Mouse (Mus musculus) neural tube, embryonic 12.5 days (tissue): ENCODE measurements around the gene Spink8. TPM values are rescaled to one million over a fixed set of nuclear protein-coding genes. Genes with fewer than 3 reads are reported as not detected.

ENCODE experiments used
- ATAC-seq: fragments of 200-750 bp; cut with Nextera tagmentation; 2 replicates; pipeline ENCODE4 v1.8.0; 2017; ENCODE audit warnings: low read depth, mild to moderate bottlenecking, moderate TSS enrichment, moderate library complexity; ENCODE audit not compliant: low FRiP score
- H3K27ac ChIP-seq: fragments of 300-500 bp; sonication (generic); 2 replicates; pipeline ENCODE4 v1.5.1; 2016
- H3K27me3 ChIP-seq: fragments of 300-500 bp; sonication (generic); replicated peaks from 2 replicates; pipeline ENCODE4 v1.6.1; 2016; ENCODE audit warnings: mild to moderate bottlenecking
- H3K36me3 ChIP-seq: fragments of 300-500 bp; sonication (generic); 2 replicates; pipeline ENCODE4 v1.6.1; 2016; ENCODE audit warnings: mild to moderate bottlenecking
- H3K4me1 ChIP-seq: fragments of 300-500 bp; sonication (generic); 2 replicates; pipeline ENCODE4 v1.6.1; 2016
- H3K4me2 ChIP-seq: fragments of 300-500 bp; sonication (generic); replicated peaks from 2 replicates; pipeline ENCODE4 v1.6.1; 2016; ENCODE audit warnings: mild to moderate bottlenecking
- H3K4me3 ChIP-seq: fragments of 300-500 bp; sonication (generic); 2 replicates; pipeline ENCODE4 v1.5.1; 2016
- H3K9ac ChIP-seq: fragments of 300-500 bp; sonication (generic); 2 replicates; pipeline ENCODE4 v1.6.1; 2016; ENCODE audit warnings: mild to moderate bottlenecking
- H3K9me3 ChIP-seq: fragments of 300-500 bp; sonication (generic); 2 replicates; pipeline ENCODE4 v1.6.1; 2016; ENCODE audit warnings: mild to moderate bottlenecking
- WGBS: fragments of 180-500 bp; shearing (Covaris S2); methylation state at CpG from one replicate; pipeline ENCODE4 v1.1.7; 2016; 5-methylcytosine and 5-hydroxymethylcytosine counted together
- polyA plus RNA-seq: library from polyadenylated mRNA; unstranded; fragments of >200 nt; fragmentation: Nextera tagmentation; extraction: Ambion mirVana; gene quantifications from 2 replicates; pipeline ENCODE4 v1.2.1, GENCODE M21; 2016

Gene Spink8
- polyA plus RNA-seq, 1 experiment from 2014 or later = not detected

- Histone ChIP-seq H3K36me3 (peaks cover 6% of the 10 kb centered on the region; the same call in 1 of the 2 replicates), H3K4me3 (no peak overlapping the region), H3K27me3 (no peaks in the 10 kb centered on the region), H3K4me1 (no peaks in the 10 kb centered on the region), H3K9me3 (no peaks in the 10 kb centered on the region), H3K4me2 (no peak overlapping the region), H3K27ac (no peak overlapping the region), H3K9ac (no peak overlapping the region)
- 75% methylated on average over 5 of the region's 5 CpGs for WGBS
- no peak for ATAC-seq
These were observed 14.1 kb downstream of the Spink8 start for GRCm38 (mm10) chr9:109826181-109826580.

- Histone ChIP-seq H3K9me3 (no peaks in the 10 kb centered on the region), H3K4me2 (peak within 1 kb of the TSS; percentile 76), H3K4me1 (peaks cover 5% of the 10 kb centered on the region), H3K36me3 (peaks cover 19% of the 10 kb centered on the region), H3K27me3 (no peaks in the 10 kb centered on the region), H3K4me3 (peak within 1 kb of the TSS; percentile 60), H3K27ac (no peak within 1 kb of the TSS), H3K9ac (peak within 1 kb of the TSS; percentile 59)
- WGBS = 1% methylated on average over 32 of the region's 32 CpGs
- peak; percentile 96 for ATAC-seq
These were observed 20.5 kb downstream of the Spink8 start, which contains the start of gene Nme6 for GRCm38 (mm10) chr9:109832391-109833087. Nme6 (plus strand) TSS chr9:109832749.

- 8% methylated on average over 6 of the region's 6 CpGs for WGBS
- Histone ChIP-seq H3K4me1 (peaks cover 5% of the 10 kb centered on the region), H3K36me3 (peaks cover 22% of the 10 kb centered on the region), H3K9ac (peak overlapping the region; percentile 59), H3K4me2 (peak overlapping the region; percentile 76), H3K27me3 (no peaks in the 10 kb centered on the region), H3K27ac (no peak overlapping the region), H3K9me3 (no peaks in the 10 kb centered on the region), H3K4me3 (peak overlapping the region; percentile 60)
- ATAC-seq = peak; percentile 67
These were observed 21.0 kb downstream of the Spink8 start for GRCm38 (mm10) chr9:109833088-109833412.

GRCm38 (mm10) chr9:109849312-109849758 lies 37.3 kb downstream of the Spink8 start, which contains the start of gene Camp:
Camp (minus strand) TSS chr9:109849617.
- Histone ChIP-seq H3K27me3 (no peaks in the 10 kb centered on the region), H3K9me3 (no peaks in the 10 kb centered on the region), H3K4me2 (no peak within 1 kb of the TSS), H3K4me1 (no peaks in the 10 kb centered on the region), H3K36me3 (peaks cover 5% of the 10 kb centered on the region), H3K4me3 (no peak within 1 kb of the TSS), H3K27ac (no peak within 1 kb of the TSS), H3K9ac (no peak within 1 kb of the TSS)
- no peak for ATAC-seq
- WGBS = 74% methylated on average over 6 of the region's 6 CpGs

- no peaks in the 10 kb centered on the region for H3K27me3 ChIP-seq
- ATAC-seq = no peak
- no peaks in the 10 kb centered on the region for H3K4me1 ChIP-seq
- no peak overlapping the region for H3K9ac ChIP-seq
- WGBS = 87% methylated on average over 5 of the region's 5 CpGs
- H3K4me3 ChIP-seq = no peak overlapping the region
- peaks cover 5% of the 10 kb centered on the region for H3K36me3 ChIP-seq
- H3K27ac ChIP-seq = no peak overlapping the region
- H3K9me3 ChIP-seq = no peaks in the 10 kb centered on the region
- H3K4me2 ChIP-seq = no peak overlapping the region
These were observed 38.0 kb downstream of the Spink8 start for GRCm38 (mm10) chr9:109850099-109850498.

- WGBS = 85% methylated on average over 2 of the region's 2 CpGs
- Histone ChIP-seq H3K9me3 (no peaks in the 10 kb centered on the region), H3K27me3 (no peaks in the 10 kb centered on the region), H3K36me3 (no peaks in the 10 kb centered on the region), H3K4me3 (no peak overlapping the region), H3K4me2 (no peak overlapping the region), H3K4me1 (no peaks in the 10 kb centered on the region), H3K9ac (no peak overlapping the region), H3K27ac (no peak overlapping the region)
- ATAC-seq = no peak
These were observed 42.3 kb downstream of the Spink8 start for GRCm38 (mm10) chr9:109854341-109854740.

- WGBS = 81% methylated on average over 6 of the region's 6 CpGs
- no peak overlapping the region for H3K4me2 ChIP-seq
- no peak overlapping the region for H3K27ac ChIP-seq
- no peak overlapping the region for H3K9ac ChIP-seq
- no peaks in the 10 kb centered on the region for H3K36me3 ChIP-seq
- no peaks in the 10 kb centered on the region for H3K4me1 ChIP-seq
- ATAC-seq = no peak
- H3K27me3 ChIP-seq = no peaks in the 10 kb centered on the region
- H3K9me3 ChIP-seq = no peaks in the 10 kb centered on the region
- no peak overlapping the region for H3K4me3 ChIP-seq
These were observed 43.9 kb downstream of the Spink8 start for GRCm38 (mm10) chr9:109855947-109856346.

GRCm38 (mm10) chr9:109862397-109863044 lies 50.4 kb downstream of the Spink8 start:
- no peak overlapping the region for H3K4me3 ChIP-seq
- H3K4me2 ChIP-seq = peak overlapping the region; percentile 39
- H3K9ac ChIP-seq = no peak overlapping the region
- no peaks in the 10 kb centered on the region for H3K36me3 ChIP-seq
- no peak overlapping the region for H3K27ac ChIP-seq
- no peaks in the 10 kb centered on the region for H3K4me1 ChIP-seq
- ATAC-seq = peak; percentile 48
- no peaks in the 10 kb centered on the region for H3K9me3 ChIP-seq
- WGBS = 19% methylated on average over 20 of the region's 20 CpGs
- no peaks in the 10 kb centered on the region for H3K27me3 ChIP-seq

- Histone ChIP-seq H3K4me1 (no peaks in the 10 kb centered on the region), H3K27ac (no peak overlapping the region), H3K4me2 (no peak overlapping the region), H3K9me3 (no peaks in the 10 kb centered on the region), H3K36me3 (no peaks in the 10 kb centered on the region), H3K27me3 (no peaks in the 10 kb centered on the region), H3K9ac (no peak overlapping the region), H3K4me3 (no peak overlapping the region)
- WGBS = 62% methylated on average over 3 of the region's 3 CpGs
- ATAC-seq = no peak
These were observed 51.0 kb downstream of the Spink8 start for GRCm38 (mm10) chr9:109863085-109863484.

- Histone ChIP-seq H3K27ac (no peak overlapping the region), H3K4me3 (no peak overlapping the region), H3K9ac (no peak overlapping the region), H3K4me2 (no peak overlapping the region), H3K4me1 (no peaks in the 10 kb centered on the region), H3K9me3 (no peaks in the 10 kb centered on the region), H3K27me3 (no peaks in the 10 kb centered on the region), H3K36me3 (no peaks in the 10 kb centered on the region)
- ATAC-seq = no peak
- 81% methylated on average over 2 of the region's 2 CpGs for WGBS
These were observed 54.1 kb downstream of the Spink8 start for GRCm38 (mm10) chr9:109866218-109866617.

GRCm38 (mm10) chr9:109870983-109871572 lies 59.0 kb downstream of the Spink8 start:
- Histone ChIP-seq H3K36me3 (no peaks in the 10 kb centered on the region), H3K4me1 (no peaks in the 10 kb centered on the region), H3K9ac (no peak overlapping the region), H3K27me3 (no peaks in the 10 kb centered on the region), H3K4me2 (no peak overlapping the region), H3K9me3 (no peaks in the 10 kb centered on the region), H3K4me3 (no peak overlapping the region), H3K27ac (no peak overlapping the region)
- no peak for ATAC-seq
- 49% methylated on average over 6 of the region's 6 CpGs for WGBS
